Mouse (Mus musculus) lung, embryonic 15.5 days (tissue): ENCODE measurements at regions not wholly inside any gene's neighbourhood (a gene's known extent, or its start where the extent isn't known, plus 50 kb on each side); places are given as distances from the start of the nearest gene placed in this dataset.
A peak's percentile ranks its signal among the peaks of the same experiment; 100 is the strongest.

Source experiments
- ATAC-seq: fragments of 200-750 bp; cut with Nextera tagmentation; 2 replicates; pipeline ENCODE4 v1.8.0; 2017; ENCODE audit warnings: moderate number of reproducible peaks, borderline replicate concordance; ENCODE audit not compliant: low FRiP score, low TSS enrichment; ENCODE audit errors: extremely low read depth
- H3K27ac ChIP-seq: fragments of 300-500 bp; sonication (generic); 2 replicates; pipeline ENCODE4 v1.5.1; 2015; ENCODE audit warnings: moderate library complexity, mild to moderate bottlenecking, inconsistent platforms
- H3K27me3 ChIP-seq: fragments of 300-500 bp; sonication (generic); 2 replicates; pipeline ENCODE4 v1.6.1; 2015; ENCODE audit warnings: inconsistent platforms
- H3K36me3 ChIP-seq: fragments of 300-500 bp; sonication (generic); 2 replicates; pipeline ENCODE4 v1.6.1; 2015; ENCODE audit warnings: inconsistent platforms
- H3K4me1 ChIP-seq: fragments of 300-500 bp; sonication (generic); 2 replicates; pipeline ENCODE4 v1.6.1; 2015; ENCODE audit warnings: inconsistent platforms
- H3K4me2 ChIP-seq: fragments of 300-500 bp; sonication (generic); 2 replicates; pipeline ENCODE4 v1.6.1; 2015; ENCODE audit warnings: inconsistent platforms, mild to moderate bottlenecking, moderate library complexity
- H3K4me3 ChIP-seq: fragments of 300-500 bp; sonication (generic); 2 replicates; pipeline ENCODE4 v1.5.1; 2015; ENCODE audit warnings: mild to moderate bottlenecking, inconsistent platforms
- H3K9ac ChIP-seq: fragments of 300-500 bp; sonication (generic); 2 replicates; pipeline ENCODE4 v1.6.1; 2015; ENCODE audit warnings: inconsistent platforms
- H3K9me3 ChIP-seq: fragments of 300-500 bp; sonication (generic); 2 replicates; pipeline ENCODE4 v1.6.1; 2016; ENCODE audit warnings: inconsistent platforms
- WGBS: fragments of 180-500 bp; shearing (Covaris S2); methylation state at CpG from one replicate; pipeline ENCODE4 v1.1.7; 2015; 5-methylcytosine and 5-hydroxymethylcytosine counted together

GRCm38 (mm10) chr11:113180008-113180407, 398.0 kb downstream of the Sox9 start:
- ATAC-seq: no peak
- no peaks in the 10 kb centered on the region for H3K27me3 ChIP-seq
- 29% methylated on average over 14 of the region's 14 CpGs for WGBS
- H3K4me2 ChIP-seq: no peak overlapping the region
- no peak overlapping the region for H3K9ac ChIP-seq
- H3K4me3 ChIP-seq: no peak overlapping the region
- peaks cover 33% of the 10 kb centered on the region for H3K4me1 ChIP-seq
- no peaks in the 10 kb centered on the region for H3K9me3 ChIP-seq
- no peak overlapping the region for H3K27ac ChIP-seq
- H3K36me3 ChIP-seq: no peaks in the 10 kb centered on the region

GRCm38 (mm10) chr11:113182083-113182861, 400.2 kb downstream of the Sox9 start:
- peaks cover 50% of the 10 kb centered on the region for H3K4me1 ChIP-seq
- H3K9me3 ChIP-seq: no peaks in the 10 kb centered on the region
- H3K4me3 ChIP-seq: no peak overlapping the region
- no peak overlapping the region for H3K27ac ChIP-seq
- H3K27me3 ChIP-seq: no peaks in the 10 kb centered on the region
- no peak overlapping the region for H3K9ac ChIP-seq
- 61% methylated on average over 13 of the region's 13 CpGs for WGBS
- no peak overlapping the region for H3K4me2 ChIP-seq
- ATAC-seq: no peak
- no peaks in the 10 kb centered on the region for H3K36me3 ChIP-seq

GRCm38 (mm10) chr11:113183556-113183955, 401.5 kb downstream of the Sox9 start:
- Histone ChIP-seq H3K9me3 (no peaks in the 10 kb centered on the region), H3K9ac (no peak overlapping the region), H3K4me3 (no peak overlapping the region), H3K27me3 (no peaks in the 10 kb centered on the region), H3K4me2 (no peak overlapping the region), H3K36me3 (no peaks in the 10 kb centered on the region), H3K27ac (peak overlapping the region; percentile 62), H3K4me1 (peaks cover 53% of the 10 kb centered on the region)
- WGBS: 37% methylated on average over 5 of the region's 5 CpGs
- no peak for ATAC-seq

GRCm38 (mm10) chr11:113184095-113184494, 402.1 kb downstream of the Sox9 start:
- H3K27ac ChIP-seq: peak overlapping the region; percentile 62
- H3K36me3 ChIP-seq: no peaks in the 10 kb centered on the region
- no peak overlapping the region for H3K9ac ChIP-seq
- H3K4me1 ChIP-seq: peaks cover 48% of the 10 kb centered on the region
- no peak overlapping the region for H3K4me2 ChIP-seq
- no peak for ATAC-seq
- H3K4me3 ChIP-seq: no peak overlapping the region
- no peaks in the 10 kb centered on the region for H3K9me3 ChIP-seq
- no peaks in the 10 kb centered on the region for H3K27me3 ChIP-seq
- 24% methylated on average over 9 of the region's 9 CpGs for WGBS

- Histone ChIP-seq H3K4me1 (peaks cover 37% of the 10 kb centered on the region), H3K9me3 (no peaks in the 10 kb centered on the region), H3K9ac (no peak overlapping the region), H3K36me3 (no peaks in the 10 kb centered on the region), H3K4me3 (no peak overlapping the region), H3K27ac (peak overlapping the region; percentile 50), H3K27me3 (no peaks in the 10 kb centered on the region), H3K4me2 (no peak overlapping the region)
- 48% methylated on average over 7 of the region's 8 CpGs for WGBS
- ATAC-seq: no peak
Observed at GRCm38 (mm10) chr11:113187407-113187806, 405.4 kb downstream of the Sox9 start.

GRCm38 (mm10) chr11:113188263-113188920, 406.4 kb downstream of the Sox9 start:
- Histone ChIP-seq H3K4me2 (no peak overlapping the region), H3K9ac (no peak overlapping the region), H3K9me3 (no peaks in the 10 kb centered on the region), H3K36me3 (no peaks in the 10 kb centered on the region), H3K4me3 (no peak overlapping the region), H3K4me1 (peaks cover 42% of the 10 kb centered on the region), H3K27ac (peak overlapping the region; percentile 59), H3K27me3 (no peaks in the 10 kb centered on the region)
- peak; percentile 64; the same call in 1 of the 2 replicates for ATAC-seq
- 36% methylated on average over 4 of the region's 4 CpGs for WGBS

- Histone ChIP-seq H3K27me3 (no peaks in the 10 kb centered on the region), H3K27ac (peak overlapping the region; percentile 59; the same call in 1 of the 2 replicates), H3K9me3 (no peaks in the 10 kb centered on the region), H3K36me3 (no peaks in the 10 kb centered on the region), H3K4me1 (peaks cover 34% of the 10 kb centered on the region), H3K4me3 (no peak overlapping the region), H3K9ac (no peak overlapping the region), H3K4me2 (no peak overlapping the region)
- 76% methylated on average over 6 of the region's 6 CpGs for WGBS
- ATAC-seq: no peak
Observed at GRCm38 (mm10) chr11:113190006-113190405, 408.0 kb downstream of the Sox9 start.

GRCm38 (mm10) chr11:113190520-113190919, 408.5 kb downstream of the Sox9 start:
- Histone ChIP-seq H3K27me3 (no peaks in the 10 kb centered on the region), H3K9ac (no peak overlapping the region), H3K36me3 (no peaks in the 10 kb centered on the region), H3K27ac (no peak overlapping the region), H3K4me2 (no peak overlapping the region), H3K9me3 (no peaks in the 10 kb centered on the region), H3K4me1 (peaks cover 31% of the 10 kb centered on the region), H3K4me3 (no peak overlapping the region)
- WGBS: 62% methylated on average over 4 of the region's 4 CpGs
- ATAC-seq: no peak

- Histone ChIP-seq H3K27me3 (no peaks in the 10 kb centered on the region), H3K4me2 (no peak overlapping the region), H3K4me1 (peaks cover 26% of the 10 kb centered on the region), H3K27ac (no peak overlapping the region), H3K4me3 (no peak overlapping the region), H3K36me3 (no peaks in the 10 kb centered on the region), H3K9me3 (no peaks in the 10 kb centered on the region), H3K9ac (no peak overlapping the region)
- WGBS: 92% methylated on average over 7 of the region's 7 CpGs
- ATAC-seq: no peak
Observed at GRCm38 (mm10) chr11:113191006-113191405, 409.0 kb downstream of the Sox9 start.

GRCm38 (mm10) chr11:113192086-113192856, 410.2 kb downstream of the Sox9 start:
- no peaks in the 10 kb centered on the region for H3K36me3 ChIP-seq
- 41% methylated on average over 22 of the region's 22 CpGs for WGBS

GRCm38 (mm10) chr11:113194144-113194827, 412.3 kb downstream of the Sox9 start:
- H3K36me3 ChIP-seq: no peaks in the 10 kb centered on the region
- WGBS: 71% methylated on average over 15 of the region's 15 CpGs
- H3K4me2 ChIP-seq: no peak overlapping the region
- no peak overlapping the region for H3K4me3 ChIP-seq
- H3K27me3 ChIP-seq: no peaks in the 10 kb centered on the region
- no peak for ATAC-seq
- no peak overlapping the region for H3K27ac ChIP-seq
- peaks cover 19% of the 10 kb centered on the region for H3K4me1 ChIP-seq
- H3K9me3 ChIP-seq: no peaks in the 10 kb centered on the region
- H3K9ac ChIP-seq: no peak overlapping the region

More at GRCm38 (mm10) chr11:113192086-113192856, 410.2 kb downstream of the Sox9 start:
- peak overlapping the region; percentile 17; the same call in 1 of the 2 replicates for H3K4me2 ChIP-seq
- H3K4me3 ChIP-seq: no peak overlapping the region
- no peaks in the 10 kb centered on the region for H3K27me3 ChIP-seq
- H3K9me3 ChIP-seq: no peaks in the 10 kb centered on the region
- H3K4me1 ChIP-seq: peaks cover 17% of the 10 kb centered on the region
- ATAC-seq: no peak
- peak overlapping the region; percentile 11; the same call in 1 of the 2 replicates for H3K27ac ChIP-seq
- H3K9ac ChIP-seq: no peak overlapping the region
